In genomic region chr6:64607942-64608341, GRCm38 (mm10) we compare ENCODE assay signal across 8 mouse cellular contexts.
A peak's percentile ranks its signal among the peaks of the same experiment; 100 is the strongest.
DNase-seq lines count a peak whose midpoint lies in the region; TF ChIP-seq lines count a peak whose summit lies in the region.
"Had no signal": no experiment of that assay in that cellular context is flagged by ENCODE, and none has a peak within 500 bp of the region (broad histone marks: within the 10 kb centered on the region; RNA-seq: fewer than 3 reads in every experiment).

No protein-coding gene starts in this region.

- no peak overlapping the region for H3K9ac ChIP-seq in ES-E14 (ENCODE audit: insufficient read depth, low read depth, low read length, poor library complexity, severe bottlenecking)
- H3K9ac ChIP-seq: midbrain, embryonic 12.5 days had no signal

- no peak overlapping the region for H3K4me3 ChIP-seq in kidney, adult 2 months (ENCODE audit: insufficient read depth, low read depth, low read length)
- H3K4me3 ChIP-seq in ES-E14 (ENCODE audit: insufficient read depth in 1 of 2, low read depth in 1 of 2, low read length in 2 of 2, poor library complexity in 1 of 2, severe bottlenecking in 1 of 2) = no peak overlapping the region
- H3K4me3 ChIP-seq: midbrain, embryonic 12.5 days had no signal

- no peaks in the 10 kb centered on the region for H3K36me3 ChIP-seq in kidney, adult 2 months (ENCODE audit: control insufficient read depth, insufficient read depth, low read length)
- H3K36me3 ChIP-seq in ES-E14 (ENCODE audit: control insufficient read depth, insufficient read depth, low read length, poor library complexity, severe bottlenecking) = no peaks in the 10 kb centered on the region
- H3K36me3 ChIP-seq: midbrain, embryonic 12.5 days had no signal

- intact Hi-C loops in left cerebral cortex, postnatal 14 days (cut with DNase I) = no loop called here

- no peaks in the 10 kb centered on the region for H3K27me3 ChIP-seq in kidney, adult 2 months (replicated peaks; ENCODE audit: control insufficient read depth, insufficient read depth, low read length)
- H3K27me3 ChIP-seq: midbrain, embryonic 12.5 days had no signal

- TF ChIP-seq POLR2A in kidney, adult 2 months (IDR thresholded peaks at IDR 0.05; ENCODE audit: low read depth, low read length) = no peak

- in situ Hi-C loops in ES-E14 (cut with MboI; ENCODE audit: low sequenced_read_pairs in 2 of 2, unreplicated experiment in 2 of 2) = no loop called here

- TF ChIP-seq CTCF in kidney, adult 2 months (conservative IDR thresholded peaks at IDR 0.05; ENCODE audit: insufficient read depth, insufficient read length, low read depth, low read length) = 0 out of 2 replicates have a peak, but pooled peaks have one; percentile 23

- DNase-seq in kidney, adult 2 months = no peak
- DNase-seq in kidney, adult 18-20 months = no peak
- peak; percentile 39 for DNase-seq in ES-E14 (ENCODE audit: low read depth, low spot score)
- DNase-seq in brain, adult 2 months (ENCODE audit: low read depth, low spot score) = peak; percentile 57
- peak; percentile 10 to 25 for DNase-seq in left cerebral cortex, postnatal 14 days (ENCODE audit: low spot score in 2 of 2)
- DNase-seq in urinary bladder, adult 2 months (ENCODE audit: low spot score) = no peak
- no peak for DNase-seq in MN1 (ENCODE audit: low spot score)

- H3K4me1 ChIP-seq in kidney, adult 2 months (ENCODE audit: control insufficient read depth, insufficient read depth, low read length) = no peaks in the 10 kb centered on the region
- H3K4me1 ChIP-seq in ES-E14 (ENCODE audit: control insufficient read depth in 2 of 2, insufficient read depth in 2 of 2, low read length in 2 of 2, poor library complexity in 1 of 2) = no peaks in the 10 kb centered on the region
- H3K4me1 ChIP-seq: midbrain, embryonic 12.5 days had no signal

- WGBS in kidney, adult 2 months = 13% methylated on average over 1 of the region's 1 CpGs

- H3K9me3 ChIP-seq in ES-E14 (ENCODE audit: control insufficient read depth, insufficient read depth, low read depth, low read length) = no peaks in the 10 kb centered on the region
- H3K9me3 ChIP-seq: midbrain, embryonic 12.5 days had no signal

- no peak overlapping the region for H3K27ac ChIP-seq in kidney, adult 2 months (ENCODE audit: insufficient read depth, low read depth, low read length)
- no peak overlapping the region for H3K27ac ChIP-seq in ES-E14 (ENCODE audit: insufficient read depth, low read depth, low read length, poor library complexity, severe bottlenecking)
- H3K27ac ChIP-seq: midbrain, embryonic 12.5 days had no signal

TF ChIP-seq in ES-E14, 5 proteins besides CTCF, POLR2A, EP300 and RAD21:
- TF ChIP-seq HCFC1 (IDR thresholded peaks at IDR 0.05; ENCODE audit: borderline replicate concordance, insufficient read depth, low read length) (no peak), MAFK (IDR thresholded peaks at IDR 0.05; ENCODE audit: insufficient read depth, low read depth, low read length) (no peak), CHD2 (IDR thresholded peaks at IDR 0.05; ENCODE audit: low read depth, low read length) (no peak), ZNF384 (IDR thresholded peaks at IDR 0.05; ENCODE audit: low read depth, low read length) (no peak), ZC3H11A (IDR thresholded peaks at IDR 0.05; ENCODE audit: borderline replicate concordance, low read depth, low read length) (no peak)

Comparison
In these comparisons a context has a peak if more than half of its experiments do, and no peak if none do; other contexts are left out.
1. DNase-seq: peak in ES-E14 (single experiment), brain, adult 2 months (single experiment) and left cerebral cortex, postnatal 14 days (2 of 2); none in kidney, adult 2 months (single experiment), kidney, adult 18-20 months (single experiment), urinary bladder, adult 2 months (single experiment) and MN1 (single experiment).